Mouse (Mus musculus): Measurements from ENCODE around the gene Qars.

Gene Qars

DNA sequence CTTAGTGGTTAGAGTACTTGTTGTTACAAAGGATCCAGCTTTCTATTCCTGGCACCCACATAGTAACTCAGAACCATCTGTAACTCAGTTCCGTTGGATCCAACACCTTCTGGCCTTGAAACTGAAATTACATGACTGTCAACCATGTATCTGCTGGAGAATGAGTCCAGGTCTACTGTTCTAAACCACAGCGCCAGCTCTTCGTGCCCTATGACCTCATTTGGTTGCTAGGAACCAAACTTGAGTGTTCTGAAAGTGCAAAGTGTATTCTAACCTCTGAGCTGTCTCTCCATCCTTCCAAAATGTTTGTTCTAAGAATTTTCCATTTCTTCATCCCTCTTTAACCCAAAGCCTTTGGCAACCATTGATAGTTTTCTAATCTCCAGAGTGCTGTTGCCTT, 38.5 kb downstream of the Qars start:
- no peak for DNase-seq

DNA sequence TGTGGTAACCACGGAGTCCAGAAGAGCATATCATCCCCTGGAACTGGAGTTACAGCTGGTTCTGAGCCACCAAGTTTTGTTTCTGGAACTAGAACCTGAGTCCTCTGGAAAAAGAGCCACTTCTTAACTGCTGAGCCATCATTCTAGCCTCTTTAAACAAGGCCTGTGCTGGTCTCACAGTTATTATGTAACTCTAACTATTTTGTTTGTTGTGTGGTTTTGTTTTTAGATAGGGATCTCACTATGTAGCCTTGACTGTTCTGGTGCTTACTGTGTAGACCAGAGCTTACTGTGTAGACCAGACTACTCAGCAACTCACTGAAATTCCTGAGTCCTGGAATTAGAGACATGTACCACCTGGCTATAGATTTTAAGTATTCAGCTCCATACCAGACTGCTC, 39.4 kb downstream of the Qars start:
- DNase-seq: no peak

DNA sequence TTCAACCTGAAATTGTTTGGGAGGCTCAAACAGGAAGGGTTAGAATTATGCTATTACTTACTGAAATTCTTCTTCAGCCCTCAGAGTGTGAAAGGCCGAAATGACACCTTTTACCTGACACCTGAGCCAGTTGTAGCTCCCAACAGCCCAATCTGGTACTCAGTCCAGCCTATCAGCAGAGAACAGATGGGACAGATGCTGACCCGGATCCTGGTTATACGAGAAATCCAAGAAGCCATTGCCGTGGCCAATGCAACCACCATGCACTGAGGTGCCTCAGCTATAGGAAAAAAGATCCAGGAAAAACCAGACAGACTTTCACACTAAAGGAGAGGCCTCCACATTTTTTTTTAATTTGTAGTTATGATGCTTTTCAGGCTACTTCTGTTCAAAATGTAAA, 51.7 kb downstream of the Qars start:
- no peak for DNase-seq

DNA sequence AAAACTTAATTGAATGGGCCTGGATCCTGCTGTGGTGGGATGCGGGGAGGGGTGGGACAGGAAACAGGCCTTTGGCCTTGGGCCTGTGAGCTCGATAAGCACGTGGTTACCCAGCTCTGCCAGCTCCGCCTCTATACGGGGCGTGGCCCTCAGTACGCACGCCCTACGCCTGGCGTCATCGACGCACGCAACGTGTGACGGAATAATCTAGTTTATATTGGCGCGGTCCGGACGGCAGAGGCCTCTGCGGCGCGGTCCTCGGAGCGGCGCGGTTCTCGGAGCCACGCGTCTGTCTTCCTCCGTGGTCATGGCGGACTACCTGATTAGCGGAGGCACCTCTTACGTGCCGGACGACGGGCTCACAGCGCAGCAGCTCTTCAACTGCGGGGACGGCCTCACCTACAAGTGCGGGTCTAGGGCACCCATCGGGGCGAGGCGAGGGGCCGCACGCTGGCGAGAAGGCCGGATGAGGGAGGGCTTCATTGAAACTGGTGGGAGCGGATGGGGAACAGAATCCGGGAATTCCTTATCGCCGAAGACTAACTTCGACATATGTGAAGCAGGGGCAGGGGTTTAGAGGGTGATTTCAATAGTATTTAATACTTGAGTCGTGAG, 52.8 kb downstream of the Qars start, which contains the start of gene Impdh2:
Impdh2 (plus strand) TSS at position 60 of the 615 bp plus-strand sequence.
- peak; percentile 91 to 94 for DNase-seq

DNA sequence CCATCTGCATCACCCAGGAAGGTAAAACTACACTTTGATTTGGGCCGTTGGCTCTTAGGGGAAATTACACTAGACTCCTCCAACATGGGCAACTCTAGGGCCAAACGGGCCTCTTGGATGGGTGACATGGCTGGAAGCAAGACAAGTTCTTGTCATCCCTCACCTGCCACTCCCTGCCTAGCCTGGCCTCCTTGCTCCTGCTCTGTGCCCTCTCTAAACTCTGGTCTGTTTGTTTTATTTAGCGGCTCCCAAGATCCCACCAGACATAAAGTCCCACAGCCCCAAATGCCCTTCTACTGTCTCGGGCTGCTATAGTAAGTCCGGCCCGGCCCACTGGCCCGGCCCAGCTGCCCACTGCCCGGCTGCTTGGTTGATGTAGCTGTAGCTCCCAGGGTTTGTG, 56.2 kb downstream of the Qars start:
- DNase-seq: no peak

DNA sequence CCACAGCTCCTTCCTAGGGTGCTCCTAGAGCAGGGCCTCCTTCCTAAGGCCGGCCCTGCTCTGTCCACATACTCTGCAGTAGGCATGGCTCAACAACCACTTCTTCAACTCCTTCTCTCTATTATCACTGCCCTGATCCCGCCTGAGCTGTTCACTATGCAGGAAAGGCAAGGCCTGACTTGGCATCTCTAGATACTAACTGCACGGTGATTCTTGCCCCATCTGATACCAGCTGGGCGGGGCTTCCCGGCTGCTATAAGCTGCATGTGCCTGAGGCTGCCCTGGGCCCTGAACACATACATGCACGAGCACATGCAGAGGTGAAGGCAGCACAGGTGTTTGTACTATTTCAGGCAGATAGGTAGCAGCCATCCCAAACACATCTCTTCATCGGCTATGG, 56.6 kb downstream of the Qars start:
- DNase-seq: no peak

All from cerebellum, postnatal 25 days (tissue).